Comparison of ENCODE assay signal across 14 mouse cellular contexts in genomic region chr1:158739132-158739919, GRCm38 (mm10).
A peak's percentile ranks its signal among the peaks of the same experiment; 100 is the strongest.
DNase-seq lines count a peak whose midpoint lies in the region; ATAC-seq and TF ChIP-seq lines count a peak whose summit lies in the region.
"Had no signal": no experiment of that assay in that cellular context is flagged by ENCODE, and none has a peak within 500 bp of the region (broad histone marks: within the 10 kb centered on the region; RNA-seq: fewer than 3 reads in every experiment).

No protein-coding gene starts in this region.

- no peak for TF ChIP-seq CTCF in lung, postnatal 0 days (IDR thresholded peaks at IDR 0.05)
- TF ChIP-seq CTCF in brain, embryonic 14.5 days (IDR thresholded peaks at IDR 0.05; ENCODE audit: borderline replicate concordance, extremely low read depth, insufficient read depth, insufficient read length) = no peak

- 33% methylated on average over 5 of the region's 5 CpGs for whole genome bisulfite sequencing in forebrain, embryonic 13.5 days
- WGBS in forebrain, embryonic 12.5 days = 35% methylated on average over 5 of the region's 5 CpGs
- 41% methylated on average over 5 of the region's 5 CpGs for WGBS in lung, postnatal 0 days
- WGBS in hindbrain, embryonic 13.5 days = 49% methylated on average over 5 of the region's 5 CpGs

- DNase-seq in lung, postnatal 10 days = peak; percentile 24
- no peak for DNase-seq in lung, postnatal 0 days (ENCODE audit: low spot score)
- peak; percentile 70 for DNase-seq in brain, embryonic 14.5 days (ENCODE audit: low read depth)
- peak; percentile 5 for DNase-seq in gastrocnemius, postnatal 14 days
- DNase-seq in c-Kit-positive CD71-positive TER-119-positive erythroid progenitor cells, embryonic 14.5 days (ENCODE audit: low spot score) = no peak
- DNase-seq: cerebellum, adult 9-11 months; liver, postnatal 0 days had no signal

- no peak overlapping the region for H3K27ac ChIP-seq in forebrain, embryonic 13.5 days
- no peak overlapping the region for H3K27ac ChIP-seq in forebrain, embryonic 12.5 days
- H3K27ac ChIP-seq in lung, postnatal 0 days (ENCODE audit: low read length) = no peak overlapping the region
- H3K27ac ChIP-seq in hindbrain, embryonic 13.5 days = no peak overlapping the region
- H3K27ac ChIP-seq: heart, embryonic 13.5 days had no signal

- no peak overlapping the region for H3K9ac ChIP-seq in forebrain, embryonic 13.5 days
- H3K9ac ChIP-seq in forebrain, embryonic 12.5 days = no peak overlapping the region
- no peak overlapping the region for H3K9ac ChIP-seq in lung, postnatal 0 days (replicated peaks; ENCODE audit: low read depth)
- H3K9ac ChIP-seq in hindbrain, embryonic 13.5 days = no peak overlapping the region
- H3K9ac ChIP-seq: heart, embryonic 13.5 days; liver, postnatal 0 days had no signal

- 0 out of 2 replicates have a peak, but pooled peaks cover 10% of the 10 kb centered on the region for H3K4me1 ChIP-seq in forebrain, embryonic 13.5 days
- H3K4me1 ChIP-seq in forebrain, embryonic 12.5 days = peaks cover 8% of the 10 kb centered on the region
- no peaks in the 10 kb centered on the region for H3K4me1 ChIP-seq in lung, postnatal 0 days (ENCODE audit: insufficient read depth, low read depth, low read length)
- H3K4me1 ChIP-seq in hindbrain, embryonic 13.5 days (replicated peaks) = no peaks in the 10 kb centered on the region

- H3K27me3 ChIP-seq in forebrain, embryonic 13.5 days = no peaks in the 10 kb centered on the region
- no peaks in the 10 kb centered on the region for H3K27me3 ChIP-seq in forebrain, embryonic 12.5 days
- no peaks in the 10 kb centered on the region for H3K27me3 ChIP-seq in lung, postnatal 0 days (replicated peaks; ENCODE audit: insufficient read depth, low read length)
- no peaks in the 10 kb centered on the region for H3K27me3 ChIP-seq in hindbrain, embryonic 13.5 days
- H3K27me3 ChIP-seq: heart, embryonic 13.5 days; Patski had no signal

- TF ChIP-seq EP300 in lung, postnatal 0 days (IDR thresholded peaks at IDR 0.05) = no peak

- no peaks in the 10 kb centered on the region for H3K9me3 ChIP-seq in forebrain, embryonic 13.5 days (replicated peaks)
- no peaks in the 10 kb centered on the region for H3K9me3 ChIP-seq in forebrain, embryonic 12.5 days
- no peaks in the 10 kb centered on the region for H3K9me3 ChIP-seq in lung, postnatal 0 days (ENCODE audit: low read length)
- no peaks in the 10 kb centered on the region for H3K9me3 ChIP-seq in hindbrain, embryonic 13.5 days
- H3K9me3 ChIP-seq: heart, embryonic 13.5 days had no signal

- H3K4me2 ChIP-seq in forebrain, embryonic 13.5 days = no peak overlapping the region
- no peak overlapping the region for H3K4me2 ChIP-seq in forebrain, embryonic 12.5 days
- H3K4me2 ChIP-seq in lung, postnatal 0 days (replicated peaks; ENCODE audit: low read depth, low read length) = no peak overlapping the region
- no peak overlapping the region for H3K4me2 ChIP-seq in hindbrain, embryonic 13.5 days
- H3K4me2 ChIP-seq: heart, embryonic 13.5 days had no signal

- TF ChIP-seq POLR2A in brain, embryonic 14.5 days (IDR thresholded peaks at IDR 0.05; ENCODE audit: borderline replicate concordance, extremely low read depth, insufficient read depth, insufficient read length, poor library complexity, severe bottlenecking) = no peak

- no peaks in the 10 kb centered on the region for H3K36me3 ChIP-seq in forebrain, embryonic 13.5 days (ENCODE audit: poor library complexity, severe bottlenecking)
- no peaks in the 10 kb centered on the region for H3K36me3 ChIP-seq in forebrain, embryonic 12.5 days (replicated peaks)
- H3K36me3 ChIP-seq in lung, postnatal 0 days (ENCODE audit: insufficient read depth, low read length) = no peaks in the 10 kb centered on the region
- H3K36me3 ChIP-seq in hindbrain, embryonic 13.5 days = no peaks in the 10 kb centered on the region
- H3K36me3 ChIP-seq: heart, embryonic 13.5 days had no signal

- intact Hi-C loops in gastrocnemius, postnatal 14 days (cut with DNase I; ENCODE audit: low total_unique reads) = no loop called here

- ATAC-seq in forebrain, embryonic 13.5 days = peak; percentile 38; the same call in 1 of the 2 replicates
- ATAC-seq in forebrain, embryonic 12.5 days (ENCODE audit: low FRiP score) = no peak
- no peak for ATAC-seq in lung, postnatal 0 days
- ATAC-seq in hindbrain, embryonic 13.5 days (ENCODE audit: low FRiP score) = no peak
- ATAC-seq: liver, postnatal 0 days; Patski had no signal

- H3K4me3 ChIP-seq in forebrain, embryonic 13.5 days = no peak overlapping the region
- no peak overlapping the region for H3K4me3 ChIP-seq in forebrain, embryonic 12.5 days (replicated peaks)
- no peak overlapping the region for H3K4me3 ChIP-seq in lung, postnatal 0 days (ENCODE audit: low read depth, low read length)
- H3K4me3 ChIP-seq in hindbrain, embryonic 13.5 days = no peak overlapping the region
- H3K4me3 ChIP-seq: erythroblast, embryonic 14.5 days; heart, embryonic 13.5 days; myocyte had no signal

Comparison
In these comparisons a context has a peak if more than half of its experiments do, and no peak if none do; other contexts are left out.
1. DNase-seq: peak in lung, postnatal 10 days (single experiment), brain, embryonic 14.5 days (single experiment) and gastrocnemius, postnatal 14 days (single experiment); none in lung, postnatal 0 days (single experiment) and c-Kit-positive CD71-positive TER-119-positive erythroid progenitor cells, embryonic 14.5 days (single experiment).